Mouse (Mus musculus): ENCODE data around the gene Zfyve28. TPM values are rescaled to one million over a fixed set of nuclear protein-coding genes. Genes with fewer than 3 reads are reported as not detected.

Zfyve28 gene
- polyA plus RNA-seq, 1 experiment from 2014 or later, result 0.16 TPM

- DNase-seq (ENCODE audit: low spot score) (no peak), ATAC-seq (no peak)
These were observed 33.1 kb downstream of the Zfyve28 start for GRCm38 (mm10) chr5:34255189-34255588.

GRCm38 (mm10) chr5:34254309-34254708 lies 33.9 kb downstream of the Zfyve28 start:
- no peak overlapping the region for H3K9ac ChIP-seq (replicated peaks; ENCODE audit: low read depth)
- DNase-seq (ENCODE audit: low spot score) (no peak), ATAC-seq (no peak)
- WGBS, result 54% methylated on average over 8 of the region's 8 CpGs
- H3K27me3 ChIP-seq (replicated peaks; ENCODE audit: insufficient read depth, low read length), result no peaks in the 10 kb centered on the region
- H3K9me3 ChIP-seq (ENCODE audit: low read length), result no peaks in the 10 kb centered on the region
- no peaks in the 10 kb centered on the region for H3K4me1 ChIP-seq (ENCODE audit: insufficient read depth, low read depth, low read length)
- no peak for TF ChIP-seq CTCF (IDR thresholded peaks at IDR 0.05)
- no peak for TF ChIP-seq EP300 (IDR thresholded peaks at IDR 0.05)
- no peak overlapping the region for H3K27ac ChIP-seq (ENCODE audit: low read length)
- H3K36me3 ChIP-seq (ENCODE audit: insufficient read depth, low read length), result no peaks in the 10 kb centered on the region
- H3K4me2 ChIP-seq (replicated peaks; ENCODE audit: low read depth, low read length), result no peak overlapping the region
- H3K4me3 ChIP-seq (ENCODE audit: low read depth, low read length), result no peak overlapping the region

More at GRCm38 (mm10) chr5:34255189-34255588, 33.1 kb downstream of the Zfyve28 start:
- H3K4me2 ChIP-seq (replicated peaks; ENCODE audit: low read depth, low read length), result no peak overlapping the region
- no peaks in the 10 kb centered on the region for H3K4me1 ChIP-seq (ENCODE audit: insufficient read depth, low read depth, low read length)
- no peak overlapping the region for H3K9ac ChIP-seq (replicated peaks; ENCODE audit: low read depth)
- H3K4me3 ChIP-seq (ENCODE audit: low read depth, low read length), result no peak overlapping the region
- 76% methylated on average over 3 of the region's 3 CpGs for WGBS
- H3K36me3 ChIP-seq (ENCODE audit: insufficient read depth, low read length), result no peaks in the 10 kb centered on the region
- H3K27ac ChIP-seq (ENCODE audit: low read length), result no peak overlapping the region
- TF ChIP-seq EP300 (IDR thresholded peaks at IDR 0.05) (no peak), CTCF (IDR thresholded peaks at IDR 0.05) (peak; percentile 64)
- no peaks in the 10 kb centered on the region for H3K9me3 ChIP-seq (ENCODE audit: low read length)
- no peaks in the 10 kb centered on the region for H3K27me3 ChIP-seq (replicated peaks; ENCODE audit: insufficient read depth, low read length)

GRCm38 (mm10) chr5:34252967-34253519 lies 35.2 kb downstream of the Zfyve28 start:
- no peaks in the 10 kb centered on the region for H3K36me3 ChIP-seq (ENCODE audit: insufficient read depth, low read length)
- no peak overlapping the region for H3K9ac ChIP-seq (replicated peaks; ENCODE audit: low read depth)
- WGBS, result 62% methylated on average over 4 of the region's 4 CpGs
- H3K27me3 ChIP-seq (replicated peaks; ENCODE audit: insufficient read depth, low read length), result no peaks in the 10 kb centered on the region
- ATAC-seq, result no peak
- H3K9me3 ChIP-seq (ENCODE audit: low read length), result no peaks in the 10 kb centered on the region
- H3K4me3 ChIP-seq (ENCODE audit: low read depth, low read length), result no peak overlapping the region
- DNase-seq (ENCODE audit: low spot score), result no peak
- no peak overlapping the region for H3K4me2 ChIP-seq (replicated peaks; ENCODE audit: low read depth, low read length)
- TF ChIP-seq CTCF (IDR thresholded peaks at IDR 0.05), result no peak
- no peak for TF ChIP-seq EP300 (IDR thresholded peaks at IDR 0.05)
- no peaks in the 10 kb centered on the region for H3K4me1 ChIP-seq (ENCODE audit: insufficient read depth, low read depth, low read length)
- no peak overlapping the region for H3K27ac ChIP-seq (ENCODE audit: low read length)

- ATAC-seq, result no peak; the same call in 1 of the 2 replicates
- 20% methylated on average over 4 of the region's 4 CpGs for WGBS
- Histone ChIP-seq H3K27ac (ENCODE audit: low read length) (no peak overlapping the region), H3K4me2 (replicated peaks; ENCODE audit: low read depth, low read length) (no peak overlapping the region), H3K4me3 (ENCODE audit: low read depth, low read length) (no peak overlapping the region), H3K4me1 (ENCODE audit: insufficient read depth, low read depth, low read length) (no peaks in the 10 kb centered on the region), H3K27me3 (replicated peaks; ENCODE audit: insufficient read depth, low read length) (no peaks in the 10 kb centered on the region), H3K9me3 (ENCODE audit: low read length) (no peaks in the 10 kb centered on the region), H3K9ac (replicated peaks; ENCODE audit: low read depth) (no peak overlapping the region), H3K36me3 (ENCODE audit: insufficient read depth, low read length) (no peaks in the 10 kb centered on the region)
- TF ChIP-seq CTCF (IDR thresholded peaks at IDR 0.05) (no peak), EP300 (IDR thresholded peaks at IDR 0.05) (no peak)
- DNase-seq (ENCODE audit: low spot score), result peak; percentile 56
These were observed 35.8 kb downstream of the Zfyve28 start for GRCm38 (mm10) chr5:34252307-34252966.

- no peaks in the 10 kb centered on the region for H3K9me3 ChIP-seq (ENCODE audit: low read length)
- no peaks in the 10 kb centered on the region for H3K4me1 ChIP-seq (ENCODE audit: insufficient read depth, low read depth, low read length)
- no peaks in the 10 kb centered on the region for H3K27me3 ChIP-seq (replicated peaks; ENCODE audit: insufficient read depth, low read length)
- H3K9ac ChIP-seq (replicated peaks; ENCODE audit: low read depth), result no peak overlapping the region
- 35% methylated on average over 4 of the region's 4 CpGs for WGBS
- DNase-seq (ENCODE audit: low spot score) (no peak), ATAC-seq (no peak)
- no peak overlapping the region for H3K27ac ChIP-seq (ENCODE audit: low read length)
- H3K4me2 ChIP-seq (replicated peaks; ENCODE audit: low read depth, low read length), result no peak overlapping the region
- no peak for TF ChIP-seq CTCF (IDR thresholded peaks at IDR 0.05)
- TF ChIP-seq EP300 (IDR thresholded peaks at IDR 0.05), result no peak
- H3K36me3 ChIP-seq (ENCODE audit: insufficient read depth, low read length), result no peaks in the 10 kb centered on the region
- no peak overlapping the region for H3K4me3 ChIP-seq (ENCODE audit: low read depth, low read length)
These were observed 36.5 kb downstream of the Zfyve28 start for GRCm38 (mm10) chr5:34251794-34252193.

GRCm38 (mm10) chr5:34250090-34250489 lies 38.2 kb downstream of the Zfyve28 start:
- Histone ChIP-seq H3K4me2 (replicated peaks; ENCODE audit: low read depth, low read length) (no peak overlapping the region), H3K9me3 (ENCODE audit: low read length) (no peaks in the 10 kb centered on the region), H3K27ac (ENCODE audit: low read length) (no peak overlapping the region), H3K4me1 (ENCODE audit: insufficient read depth, low read depth, low read length) (no peaks in the 10 kb centered on the region), H3K9ac (replicated peaks; ENCODE audit: low read depth) (no peak overlapping the region), H3K27me3 (replicated peaks; ENCODE audit: insufficient read depth, low read length) (no peaks in the 10 kb centered on the region), H3K4me3 (ENCODE audit: low read depth, low read length) (no peak overlapping the region), H3K36me3 (ENCODE audit: insufficient read depth, low read length) (no peaks in the 10 kb centered on the region)
- WGBS, result 52% methylated on average over 3 of the region's 3 CpGs
- ATAC-seq, result peak; percentile 62
- TF ChIP-seq EP300 (IDR thresholded peaks at IDR 0.05), result no peak
- TF ChIP-seq CTCF (IDR thresholded peaks at IDR 0.05), result no peak
- DNase-seq (ENCODE audit: low spot score), result no peak

Data from lung, postnatal 0 days (tissue).